Mouse (Mus musculus) liver, embryonic 14.5 days (tissue): Measurements from ENCODE around the gene Cyth3.
A peak's percentile ranks its signal among the peaks of the same experiment; 100 is the strongest.

Experiments
- CTCF ChIP-seq: IDR thresholded peaks from 2 replicates; pipeline ENCODE4 v1.5.1; 2016; ENCODE audit warnings: antibody characterized with exemption, low read depth, control low read depth
- EP300 ChIP-seq: IDR thresholded peaks from 2 replicates; pipeline ENCODE4 v1.6.1; 2016; ENCODE audit warnings: antibody characterized with exemption, low read depth

DNA sequence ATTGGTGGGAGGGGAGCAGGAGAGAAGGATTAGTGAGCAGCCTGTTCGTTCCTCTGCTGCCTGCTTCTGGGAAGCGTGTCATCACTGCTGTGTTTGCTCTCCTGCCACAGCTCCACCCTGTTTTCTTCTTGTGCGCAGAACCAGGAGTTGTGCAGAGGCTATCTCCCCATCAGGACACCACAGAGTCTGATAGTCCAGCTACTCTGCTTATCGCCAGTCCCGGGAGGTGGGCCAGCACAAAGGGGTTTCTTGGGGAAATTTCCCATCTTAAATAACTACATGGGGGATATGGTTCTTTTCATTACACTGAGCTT lies 11.3 kb downstream of the Cyth3 start:
- TF ChIP-seq CTCF (no peak), EP300 (peak; percentile 75)
